Mouse (Mus musculus) hindbrain, embryonic 14.5 days (tissue): ENCODE data around the gene Mdc1. TPM values are rescaled to one million over a fixed set of nuclear protein-coding genes. Genes with fewer than 3 reads are reported as not detected.
A peak's percentile ranks its signal among the peaks of the same experiment; 100 is the strongest.

Experiments used
- ATAC-seq: fragments of 200-750 bp; cut with Nextera tagmentation; 2 replicates; pipeline ENCODE4 v1.8.0; 2017; ENCODE audit warnings: moderate number of reproducible peaks, mild to moderate bottlenecking, moderate TSS enrichment, moderate library complexity; ENCODE audit not compliant: low FRiP score
- DNase-seq: peaks from one replicate; pipeline ENCODE4 v3.0.0-alpha.2; 2015; ENCODE audit warnings: low spot score
- H3K27ac ChIP-seq: fragments of 300-500 bp; sonication (generic); 2 replicates; pipeline ENCODE4 v1.5.1; 2014; ENCODE audit warnings: mild to moderate bottlenecking, moderate library complexity
- H3K27me3 ChIP-seq: fragments of 300-500 bp; sonication (generic); 2 replicates; pipeline ENCODE4 v1.6.1; 2014; ENCODE audit warnings: mild to moderate bottlenecking, low read length, mixed read lengths; ENCODE audit not compliant: control insufficient read depth, insufficient read depth
- H3K36me3 ChIP-seq: fragments of 300-500 bp; sonication (generic); replicated peaks from 2 replicates; pipeline ENCODE4 v1.6.1; 2014; ENCODE audit not compliant: control insufficient read depth, insufficient read depth
- H3K4me1 ChIP-seq: fragments of 300-500 bp; sonication (generic); replicated peaks from 2 replicates; pipeline ENCODE4 v1.6.1; 2014; ENCODE audit warnings: antibody characterized with exemption, low read length, mixed read lengths; ENCODE audit not compliant: control insufficient read depth, insufficient read depth
- H3K4me2 ChIP-seq: fragments of 300-500 bp; sonication (generic); replicated peaks from 2 replicates; pipeline ENCODE4 v1.6.1; 2014; ENCODE audit warnings: mild to moderate bottlenecking, moderate library complexity
- H3K4me3 ChIP-seq: fragments of 300-500 bp; sonication (generic); replicated peaks from 2 replicates; pipeline ENCODE4 v1.5.1; 2014; ENCODE audit warnings: mild to moderate bottlenecking, low read length
- H3K9ac ChIP-seq: fragments of 300-500 bp; sonication (generic); 2 replicates; pipeline ENCODE4 v1.6.1; 2014
- H3K9me3 ChIP-seq: fragments of 300-500 bp; sonication (generic); 2 replicates; pipeline ENCODE4 v1.6.1; 2016; ENCODE audit warnings: low read length; ENCODE audit not compliant: control insufficient read depth
- WGBS: fragments of 180-500 bp; shearing (Covaris S2); extraction: QIAGEN DNeasy Blood & Tissue Kit; methylation state at CpG from one replicate; pipeline ENCODE4 v1.1.7; 2014; 5-methylcytosine and 5-hydroxymethylcytosine counted together
- polyA plus RNA-seq: library from polyadenylated mRNA; unstranded; fragments of >200 nt; fragmentation: Nextera tagmentation; extraction: Ambion mirVana; gene quantifications from 2 replicates; pipeline ENCODE4 v1.2.1, GENCODE M21; 2014

Mdc1 gene
- polyA plus RNA-seq, 1 experiment from 2014 or later, result 9.2 TPM

- no peak for ATAC-seq
- Histone ChIP-seq H3K27ac (no peak overlapping the region), H3K4me3 (no peak overlapping the region), H3K4me2 (no peak overlapping the region), H3K9ac (no peak overlapping the region), H3K27me3 (peaks cover 15% of the 10 kb centered on the region), H3K36me3 (no peaks in the 10 kb centered on the region), H3K9me3 (no peaks in the 10 kb centered on the region), H3K4me1 (peaks cover 30% of the 10 kb centered on the region)
- WGBS, result 83% methylated on average over 5 of the region's 5 CpGs
- no peak for DNase-seq
These were observed 21.2 kb upstream of the Mdc1 start for GRCm38 (mm10) chr17:35820111-35820510.

GRCm38 (mm10) chr17:35821439-35822430 lies 19.6 kb upstream of the Mdc1 start, which contains the start of gene Ier3:
Gene Ier3 (plus strand): TSS chr17:35821684.
- peak within 1 kb of the TSS; percentile 67; the same call in 1 of the 2 replicates for H3K27ac ChIP-seq
- WGBS, result under 1% methylated on average over 62 of the region's 62 CpGs
- H3K27me3 ChIP-seq, result peaks cover 15% of the 10 kb centered on the region
- H3K9ac ChIP-seq, result peak within 1 kb of the TSS; percentile 75
- H3K4me3 ChIP-seq, result peak within 1 kb of the TSS; percentile 55
- no peaks in the 10 kb centered on the region for H3K9me3 ChIP-seq
- H3K36me3 ChIP-seq, result peaks cover 13% of the 10 kb centered on the region
- H3K4me1 ChIP-seq, result peaks cover 30% of the 10 kb centered on the region
- peak within 1 kb of the TSS; percentile 67 for H3K4me2 ChIP-seq
- no peak for ATAC-seq
- DNase-seq, result peak; percentile 64

GRCm38 (mm10) chr17:35822564-35822963 lies 18.8 kb upstream of the Mdc1 start:
- peak overlapping the region; percentile 75 for H3K9ac ChIP-seq

GRCm38 (mm10) chr17:35822964-35823937 lies 18.1 kb upstream of the Mdc1 start, which contains the start of gene Flot1:
Gene Flot1 (plus strand): TSS chr17:35823230.
- Histone ChIP-seq H3K36me3 (peaks cover 25% of the 10 kb centered on the region), H3K4me1 (peaks cover 30% of the 10 kb centered on the region), H3K4me3 (peak within 1 kb of the TSS; percentile 55), H3K27me3 (peaks cover 15% of the 10 kb centered on the region), H3K9ac (peak within 1 kb of the TSS; percentile 75), H3K9me3 (no peaks in the 10 kb centered on the region), H3K27ac (peak within 1 kb of the TSS; percentile 77), H3K4me2 (peak within 1 kb of the TSS; percentile 67)
- WGBS, result under 1% methylated on average over 43 of the region's 47 CpGs
- ATAC-seq (peak; percentile 89), DNase-seq (peak; percentile 81)

More at GRCm38 (mm10) chr17:35822564-35822963, 18.8 kb upstream of the Mdc1 start:
- Histone ChIP-seq H3K27ac (peak overlapping the region; percentile 67), H3K27me3 (peaks cover 15% of the 10 kb centered on the region), H3K4me3 (peak overlapping the region; percentile 55), H3K4me2 (peak overlapping the region; percentile 67), H3K36me3 (peaks cover 19% of the 10 kb centered on the region), H3K9me3 (no peaks in the 10 kb centered on the region), H3K4me1 (peaks cover 30% of the 10 kb centered on the region)
- 4% methylated on average over 11 of the region's 11 CpGs for WGBS
- ATAC-seq (peak; percentile 17), DNase-seq (no peak)

GRCm38 (mm10) chr17:35824402-35824801 lies 16.9 kb upstream of the Mdc1 start:
- peaks cover 13% of the 10 kb centered on the region for H3K27me3 ChIP-seq
- peak overlapping the region; percentile 75; the same call in 1 of the 2 replicates for H3K9ac ChIP-seq
- ATAC-seq (no peak), DNase-seq (no peak)
- 0 out of 2 replicates have a peak overlapping the region, but pooled peaks have one; percentile 77 for H3K27ac ChIP-seq
- peak overlapping the region; percentile 55 for H3K4me3 ChIP-seq
- peaks cover 33% of the 10 kb centered on the region for H3K36me3 ChIP-seq
- H3K4me1 ChIP-seq, result peaks cover 30% of the 10 kb centered on the region
- 69% methylated on average over 7 of the region's 7 CpGs for WGBS
- no peaks in the 10 kb centered on the region for H3K9me3 ChIP-seq
- H3K4me2 ChIP-seq, result peak overlapping the region; percentile 67

- Histone ChIP-seq H3K4me2 (no peak overlapping the region), H3K36me3 (peaks cover 36% of the 10 kb centered on the region), H3K4me1 (peaks cover 30% of the 10 kb centered on the region), H3K27ac (no peak overlapping the region), H3K9me3 (no peaks in the 10 kb centered on the region), H3K4me3 (no peak overlapping the region), H3K27me3 (peaks cover 9% of the 10 kb centered on the region), H3K9ac (no peak overlapping the region)
- WGBS, result 96% methylated on average over 13 of the region's 13 CpGs
- DNase-seq (no peak), ATAC-seq (no peak)
These were observed 16.0 kb upstream of the Mdc1 start for GRCm38 (mm10) chr17:35825109-35825850.

GRCm38 (mm10) chr17:35829737-35830136 lies 11.6 kb upstream of the Mdc1 start:
- no peaks in the 10 kb centered on the region for H3K9me3 ChIP-seq
- no peak overlapping the region for H3K4me3 ChIP-seq
- peaks cover 79% of the 10 kb centered on the region for H3K36me3 ChIP-seq
- H3K27me3 ChIP-seq, result no peaks in the 10 kb centered on the region
- no peak overlapping the region for H3K9ac ChIP-seq
- H3K4me1 ChIP-seq, result peaks cover 18% of the 10 kb centered on the region
- H3K27ac ChIP-seq, result no peak overlapping the region
- peak; percentile 78 for DNase-seq
- peak overlapping the region; percentile 18; the same call in 1 of the 2 replicates for H3K4me2 ChIP-seq
- WGBS, result 3% methylated on average over 21 of the region's 21 CpGs
- ATAC-seq, result peak; percentile 55
